Mouse (Mus musculus) hindbrain, embryonic 13.5 days (tissue): ENCODE data around the gene Bola2. TPM values are rescaled to one million over a fixed set of nuclear protein-coding genes. Genes with fewer than 3 reads are reported as not detected.
"Not testable (repeated sequence)": the region's sequence is repeated elsewhere in the genome, so short reads cannot be mapped to it uniquely, and the experiment has no call there.

Experiments used
- ATAC-seq: fragments of 200-750 bp; cut with Nextera tagmentation; 2 replicates; pipeline ENCODE4 v1.8.0; 2017; ENCODE audit warnings: moderate TSS enrichment; ENCODE audit not compliant: low FRiP score
- H3K27ac ChIP-seq: fragments of 300-500 bp; sonication (generic); 2 replicates; pipeline ENCODE4 v1.5.1; 2015; ENCODE audit warnings: inconsistent platforms, mild to moderate bottlenecking, moderate library complexity
- H3K27me3 ChIP-seq: fragments of 300-500 bp; sonication (generic); 2 replicates; pipeline ENCODE4 v1.6.1; 2015; ENCODE audit warnings: mild to moderate bottlenecking, inconsistent platforms
- H3K36me3 ChIP-seq: fragments of 300-500 bp; sonication (generic); 2 replicates; pipeline ENCODE4 v1.6.1; 2015; ENCODE audit warnings: mild to moderate bottlenecking, inconsistent platforms
- H3K4me1 ChIP-seq: fragments of 300-500 bp; sonication (generic); replicated peaks from 2 replicates; pipeline ENCODE4 v1.6.1; 2015; ENCODE audit warnings: inconsistent platforms
- H3K4me2 ChIP-seq: fragments of 300-500 bp; sonication (generic); 2 replicates; pipeline ENCODE4 v1.6.1; 2015; ENCODE audit warnings: inconsistent platforms, mild to moderate bottlenecking, moderate library complexity
- H3K4me3 ChIP-seq: fragments of 300-500 bp; sonication (generic); 2 replicates; pipeline ENCODE4 v1.5.1; 2015; ENCODE audit warnings: mild to moderate bottlenecking, inconsistent platforms
- H3K9ac ChIP-seq: fragments of 300-500 bp; sonication (generic); 2 replicates; pipeline ENCODE4 v1.6.1; 2015; ENCODE audit warnings: mild to moderate bottlenecking, inconsistent platforms
- H3K9me3 ChIP-seq: fragments of 300-500 bp; sonication (generic); 2 replicates; pipeline ENCODE4 v1.6.1; 2016; ENCODE audit warnings: inconsistent platforms
- WGBS: fragments of 180-500 bp; shearing (Covaris S2); methylation state at CpG from one replicate; pipeline ENCODE4 v1.1.7; 2015; 5-methylcytosine and 5-hydroxymethylcytosine counted together
- polyA plus RNA-seq: library from polyadenylated mRNA; unstranded; fragments of >200 nt; fragmentation: Nextera tagmentation; extraction: Ambion mirVana; gene quantifications from 2 replicates; pipeline ENCODE4 v1.2.1, GENCODE M21; 2015

Gene Bola2
- polyA plus RNA-seq, 1 experiment from 2014 or later = 149 TPM

DNA sequence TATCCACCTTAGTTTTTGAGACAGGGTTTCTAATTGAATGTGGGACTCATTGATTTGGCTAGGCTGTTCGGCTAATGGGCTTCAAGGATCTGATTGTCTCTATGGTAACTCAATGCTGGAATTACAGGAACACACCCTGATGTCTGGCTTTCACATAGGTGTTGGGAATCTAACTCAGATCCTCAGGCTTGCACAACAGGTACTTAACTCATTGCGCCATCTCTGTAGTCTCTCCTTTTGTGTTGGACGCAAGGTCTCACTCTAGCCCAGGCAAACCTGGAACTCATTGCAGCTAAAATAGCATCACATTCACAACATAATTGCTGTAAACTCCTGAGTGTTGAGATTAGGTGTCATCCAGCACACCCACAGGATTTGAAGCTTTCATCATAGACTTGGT, 25.0 kb upstream of the Bola2 start:
- ATAC-seq = no peak
- H3K4me1 ChIP-seq = no peaks in the 10 kb centered on the region
- no peak overlapping the region for H3K27ac ChIP-seq
- no peak overlapping the region for H3K9ac ChIP-seq
- WGBS = 97% methylated on average over 3 of the region's 3 CpGs
- no peak overlapping the region for H3K4me2 ChIP-seq
- H3K36me3 ChIP-seq = peaks cover 69% of the 10 kb centered on the region
- H3K27me3 ChIP-seq = no peaks in the 10 kb centered on the region
- no peaks in the 10 kb centered on the region for H3K9me3 ChIP-seq
- H3K4me3 ChIP-seq = no peak overlapping the region

DNA sequence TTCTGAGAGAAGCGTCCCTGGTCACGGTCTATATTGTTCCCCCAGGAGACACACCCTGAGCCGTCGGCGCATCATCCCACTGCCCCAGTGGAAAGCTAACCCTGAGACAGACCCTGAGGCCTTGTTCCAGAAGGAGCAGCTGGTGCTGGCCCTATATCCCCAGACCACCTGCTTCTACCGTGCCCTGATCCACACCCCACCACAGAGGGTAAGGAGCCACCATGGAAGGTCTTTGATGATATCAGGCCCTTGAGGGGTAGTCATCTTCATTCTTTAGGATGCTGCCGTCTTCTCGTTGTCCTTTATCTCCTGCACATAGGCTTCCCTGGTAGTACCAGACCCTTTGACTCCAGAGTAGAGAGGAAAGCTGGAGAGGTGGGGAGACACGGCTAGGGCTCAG, 23.1 kb upstream of the Bola2 start:
- H3K4me1 ChIP-seq = no peaks in the 10 kb centered on the region
- H3K36me3 ChIP-seq = peaks cover 64% of the 10 kb centered on the region
- no peak overlapping the region for H3K4me3 ChIP-seq
- no peaks in the 10 kb centered on the region for H3K27me3 ChIP-seq
- H3K9ac ChIP-seq = no peak overlapping the region
- H3K4me2 ChIP-seq = no peak overlapping the region
- no peak for ATAC-seq
- no peak overlapping the region for H3K27ac ChIP-seq
- WGBS = 95% methylated on average over 9 of the region's 9 CpGs
- H3K9me3 ChIP-seq = no peaks in the 10 kb centered on the region

DNA sequence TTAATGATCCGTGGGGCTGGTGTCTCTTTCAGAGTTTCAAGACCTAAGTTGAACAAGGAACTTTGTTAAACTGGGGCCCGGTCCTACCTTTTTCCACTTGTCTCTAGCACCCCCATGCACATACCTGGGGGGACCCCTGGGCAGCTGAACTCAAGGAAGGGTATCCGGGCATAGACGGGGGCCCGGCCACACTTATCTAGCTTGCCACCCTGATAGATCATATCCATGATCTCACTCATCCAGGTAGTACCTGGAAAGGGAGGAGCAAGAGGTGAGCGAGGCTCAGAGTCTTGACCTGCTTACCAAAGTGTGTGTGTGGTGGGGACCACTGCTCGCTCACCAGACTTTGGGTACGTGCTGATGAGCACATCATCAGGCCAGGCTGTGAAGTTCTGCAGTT, 20.1 kb upstream of the Bola2 start:
- no peaks in the 10 kb centered on the region for H3K27me3 ChIP-seq
- no peak for ATAC-seq
- H3K4me2 ChIP-seq = no peak overlapping the region
- no peaks in the 10 kb centered on the region for H3K9me3 ChIP-seq
- WGBS = 96% methylated on average over 8 of the region's 8 CpGs
- H3K36me3 ChIP-seq = peaks cover 62% of the 10 kb centered on the region
- no peak overlapping the region for H3K4me3 ChIP-seq
- no peak overlapping the region for H3K9ac ChIP-seq
- no peak overlapping the region for H3K27ac ChIP-seq
- no peaks in the 10 kb centered on the region for H3K4me1 ChIP-seq

DNA sequence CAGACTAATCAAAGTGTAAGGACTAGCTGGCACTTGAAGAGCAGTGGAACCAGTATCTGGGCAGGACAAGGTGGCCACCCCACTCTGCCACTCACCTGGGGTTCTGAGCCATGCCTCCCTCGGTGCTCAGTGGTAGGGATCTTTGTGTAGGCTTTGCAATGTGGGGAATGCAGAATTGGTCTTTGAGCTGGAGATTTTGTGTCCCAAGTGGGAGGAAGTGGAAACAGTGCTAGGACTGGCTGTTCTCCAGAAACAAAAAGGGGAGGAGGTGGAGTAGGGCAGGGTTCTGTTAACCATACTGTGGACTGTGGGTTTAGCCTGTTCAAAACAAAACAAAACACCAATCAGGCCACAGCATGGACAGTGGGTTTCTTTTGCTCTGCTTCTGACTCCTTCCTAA, 19.0 kb upstream of the Bola2 start, which contains the start of gene Sult1a1:
Sult1a1 (minus strand) TSS at position 226 of the 400 bp plus-strand sequence.
- Histone ChIP-seq H3K4me3 (no peak within 1 kb of the TSS), H3K36me3 (peaks cover 55% of the 10 kb centered on the region), H3K9me3 (no peaks in the 10 kb centered on the region), H3K27me3 (no peaks in the 10 kb centered on the region), H3K9ac (no peak within 1 kb of the TSS), H3K27ac (no peak within 1 kb of the TSS; the same call in 1 of the 2 replicates), H3K4me2 (no peak within 1 kb of the TSS), H3K4me1 (no peaks in the 10 kb centered on the region)
- ATAC-seq = no peak
- WGBS = 83% methylated on average over 1 of the region's 1 CpGs

DNA sequence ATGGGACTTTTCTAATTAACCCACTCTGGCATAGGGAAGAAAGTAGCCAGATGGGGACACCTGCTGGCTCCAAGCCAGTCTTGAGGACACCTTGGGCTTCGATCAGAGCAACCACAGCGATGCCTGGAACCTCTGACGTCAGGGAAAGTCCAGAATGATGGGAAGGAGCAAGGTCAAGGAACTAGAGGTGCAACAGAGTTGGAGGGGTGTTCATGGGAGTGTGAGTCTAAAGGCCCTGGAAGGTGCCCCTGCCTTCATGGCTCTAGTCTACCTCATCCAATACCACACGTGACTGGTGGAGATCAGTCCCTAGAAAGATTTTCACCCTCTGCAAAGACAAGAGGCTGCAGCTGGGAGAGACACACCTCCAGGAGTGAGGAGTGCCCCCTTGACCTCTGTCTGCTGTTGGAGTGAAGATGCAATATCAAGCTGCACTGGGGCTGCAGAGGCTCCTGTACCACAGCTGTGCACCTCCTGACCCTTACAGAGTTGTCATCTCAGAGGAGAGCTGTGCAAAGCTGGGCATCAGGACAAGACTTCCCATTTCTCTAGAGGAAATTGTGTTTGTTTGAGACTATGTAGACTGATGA, 18.5 kb upstream of the Bola2 start:
- no peak overlapping the region for H3K27ac ChIP-seq
- 83% methylated on average over 4 of the region's 4 CpGs for WGBS
- H3K4me1 ChIP-seq = no peaks in the 10 kb centered on the region
- no peak overlapping the region for H3K4me2 ChIP-seq
- no peak overlapping the region for H3K9ac ChIP-seq
- no peaks in the 10 kb centered on the region for H3K9me3 ChIP-seq
- no peak for ATAC-seq
- no peak overlapping the region for H3K4me3 ChIP-seq
- H3K36me3 ChIP-seq = peaks cover 50% of the 10 kb centered on the region
- H3K27me3 ChIP-seq = no peaks in the 10 kb centered on the region

DNA sequence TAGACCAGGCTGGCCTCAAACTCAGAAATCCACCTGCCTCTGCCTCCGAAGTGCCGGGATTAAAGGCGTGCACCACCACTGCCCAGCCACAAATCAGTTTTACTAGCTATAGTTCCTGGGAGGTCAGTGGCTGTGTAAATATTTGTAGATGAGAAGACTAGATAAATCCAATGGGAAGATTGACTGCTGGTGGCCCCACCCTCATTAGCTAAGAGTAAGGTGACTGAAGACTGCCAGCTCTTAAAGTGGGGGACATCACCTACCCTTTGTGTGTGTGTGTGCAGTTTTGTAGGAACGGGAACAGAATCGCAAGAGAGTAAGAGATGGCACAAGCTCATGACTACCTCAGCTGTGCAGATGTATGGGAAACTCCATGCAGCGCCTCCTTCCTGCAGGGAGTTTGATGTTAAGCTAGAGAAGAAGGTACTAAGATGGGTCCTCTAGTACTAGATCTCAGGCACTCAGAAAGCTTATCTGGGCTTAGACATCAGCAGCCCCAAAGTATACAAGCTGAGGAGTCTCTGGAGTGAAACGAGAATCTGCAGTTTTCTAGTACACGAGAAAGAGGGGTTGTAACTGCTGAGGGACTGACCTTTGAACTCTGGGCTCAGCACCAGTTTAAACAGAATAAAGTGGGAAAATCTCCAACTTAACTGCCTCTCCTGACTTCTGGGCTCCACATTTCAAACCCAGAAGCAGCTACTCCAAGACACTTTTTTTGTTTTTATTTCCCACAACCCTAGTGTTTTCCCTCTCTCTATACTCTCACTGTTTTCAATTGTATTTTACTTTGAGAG, 16.5 kb upstream of the Bola2 start:
- Histone ChIP-seq H3K9ac (no peak overlapping the region), H3K27me3 (no peaks in the 10 kb centered on the region), H3K27ac (no peak overlapping the region), H3K36me3 (peaks cover 31% of the 10 kb centered on the region), H3K4me3 (no peak overlapping the region), H3K4me1 (no peaks in the 10 kb centered on the region), H3K4me2 (no peak overlapping the region), H3K9me3 (no peaks in the 10 kb centered on the region)
- ATAC-seq = no peak
- 86% methylated on average over 8 of the region's 8 CpGs for WGBS

DNA sequence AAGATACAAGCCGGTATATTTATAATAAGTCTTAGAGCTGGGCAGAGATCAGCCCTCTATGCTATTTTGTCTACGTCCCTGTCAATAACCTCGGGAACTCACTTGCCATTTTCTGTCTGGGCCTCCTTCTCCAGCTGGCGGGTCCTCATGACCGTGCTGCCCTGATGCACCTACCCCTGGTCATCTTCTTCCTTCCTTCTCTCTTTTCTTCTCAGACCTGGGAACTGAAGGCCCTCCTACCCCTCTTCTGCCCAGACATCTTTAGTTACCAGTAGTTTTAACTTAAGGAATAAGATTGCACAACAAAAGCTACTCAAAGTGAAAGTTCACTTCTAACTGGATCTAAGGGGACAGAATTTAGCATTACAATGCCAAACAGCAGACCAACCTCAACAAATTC, 15.5 kb upstream of the Bola2 start:
- Histone ChIP-seq H3K27me3 (no peaks in the 10 kb centered on the region), H3K27ac (no peak overlapping the region), H3K4me3 (no peak overlapping the region), H3K9ac (no peak overlapping the region), H3K36me3 (peaks cover 24% of the 10 kb centered on the region; the same call in 1 of the 2 replicates), H3K4me1 (no peaks in the 10 kb centered on the region), H3K4me2 (no peak overlapping the region), H3K9me3 (no peaks in the 10 kb centered on the region)
- 93% methylated on average over 5 of the region's 5 CpGs for WGBS
- ATAC-seq = no peak

DNA sequence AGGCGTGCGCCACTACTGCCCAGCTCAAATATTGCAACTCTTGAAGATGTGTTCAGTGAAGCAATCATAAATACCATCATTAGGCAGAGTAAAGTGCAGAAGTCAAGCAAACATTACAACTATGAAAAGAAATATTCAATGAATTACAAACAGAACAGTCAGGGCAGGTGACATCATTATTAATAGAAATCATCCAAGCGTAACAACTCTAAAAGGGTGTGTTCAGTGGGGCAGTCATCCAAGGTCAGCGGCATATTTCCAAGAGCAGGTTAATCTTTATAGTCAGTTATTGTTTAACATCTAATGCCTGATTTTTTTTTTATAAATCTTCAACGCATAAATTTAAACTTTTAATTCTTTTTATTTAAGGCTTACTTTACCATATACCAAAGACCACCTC, 14.0 kb upstream of the Bola2 start:
- Histone ChIP-seq H3K36me3 (peaks cover 15% of the 10 kb centered on the region; the same call in 1 of the 2 replicates), H3K9me3 (no peaks in the 10 kb centered on the region), H3K4me3 (no peak overlapping the region), H3K27ac (no peak overlapping the region), H3K4me2 (no peak overlapping the region), H3K27me3 (no peaks in the 10 kb centered on the region), H3K9ac (no peak overlapping the region), H3K4me1 (no peaks in the 10 kb centered on the region)
- WGBS = 94% methylated on average over 5 of the region's 5 CpGs
- ATAC-seq = no peak

DNA sequence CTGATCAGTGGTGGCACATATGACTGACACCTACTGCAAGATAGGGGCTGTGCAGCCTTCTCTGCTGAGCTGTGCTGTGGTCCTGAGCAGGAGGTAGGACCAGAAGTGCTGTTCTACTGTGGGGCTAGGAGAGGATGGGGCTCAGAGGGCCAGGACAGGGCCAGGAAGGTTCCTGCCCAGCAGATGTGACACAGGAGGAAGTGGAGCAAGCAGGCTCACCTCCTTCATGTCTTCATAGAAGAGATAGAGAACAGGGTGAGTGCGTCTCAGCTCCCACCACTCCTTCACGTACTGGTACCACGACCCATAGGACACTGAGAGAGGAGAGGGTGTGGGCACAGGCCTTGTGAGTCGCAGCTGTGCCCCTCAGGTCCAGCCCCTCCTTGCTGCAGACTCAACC, 7.0 kb upstream of the Bola2 start:
- H3K9ac ChIP-seq, H3K4me3 ChIP-seq, H3K4me1 ChIP-seq, H3K27me3 ChIP-seq, ATAC-seq, H3K27ac ChIP-seq, H3K4me2 ChIP-seq, H3K9me3 ChIP-seq: not testable (repeated sequence)
- WGBS = 82% methylated on average over 4 of the region's 4 CpGs
- H3K36me3 ChIP-seq = peaks cover 31% of the 10 kb centered on the region

DNA sequence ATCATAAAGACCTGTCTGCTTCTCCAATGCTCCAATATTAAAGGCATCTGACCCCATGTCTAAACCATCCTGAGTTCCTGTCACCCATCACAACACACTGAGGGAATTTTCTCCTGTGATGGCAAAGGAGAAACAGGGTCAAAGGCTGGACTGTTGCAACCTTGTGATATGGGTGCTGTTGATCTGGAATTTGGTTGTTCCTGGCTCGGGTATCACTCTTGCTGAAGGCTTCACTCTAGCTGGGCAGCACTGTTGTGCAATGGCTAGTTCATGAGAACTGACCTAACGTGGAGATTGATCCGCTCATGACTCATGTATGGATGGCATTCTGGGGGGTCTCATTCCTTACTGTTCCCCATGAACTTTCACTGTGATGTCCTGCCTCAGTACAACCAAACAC, 6.2 kb upstream of the Bola2 start:
- Histone ChIP-seq H3K27ac (no peak overlapping the region), H3K9ac (no peak overlapping the region), H3K4me2 (no peak overlapping the region), H3K4me3 (no peak overlapping the region), H3K9me3 (no peaks in the 10 kb centered on the region), H3K4me1 (peaks cover 18% of the 10 kb centered on the region), H3K27me3 (no peaks in the 10 kb centered on the region), H3K36me3 (peaks cover 31% of the 10 kb centered on the region)
- no peak for ATAC-seq
- 88% methylated on average over 3 of the region's 3 CpGs for WGBS

DNA sequence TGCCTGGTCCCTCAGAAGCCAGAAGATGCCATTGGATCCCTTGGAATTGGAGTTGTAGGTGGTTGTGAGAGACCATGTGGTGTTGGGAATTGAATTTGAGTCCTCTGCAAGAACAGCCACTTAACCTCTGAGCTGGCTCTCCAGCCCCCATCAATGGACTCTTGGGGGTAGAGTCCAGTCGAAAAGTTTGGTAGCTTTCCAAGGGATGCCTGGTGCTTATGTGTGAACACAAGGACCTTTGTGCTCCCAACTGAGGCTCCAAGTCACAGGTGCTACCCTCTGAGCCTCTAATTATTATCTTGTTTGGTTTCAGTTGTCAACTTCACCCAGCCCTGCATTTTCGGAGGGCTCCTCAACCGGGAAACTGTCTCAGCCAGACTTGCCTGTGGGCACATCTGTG, 4.5 kb upstream of the Bola2 start:
- Histone ChIP-seq H3K27me3 (no peaks in the 10 kb centered on the region), H3K4me3 (no peak overlapping the region), H3K36me3 (peaks cover 31% of the 10 kb centered on the region), H3K9ac (no peak overlapping the region), H3K4me2 (no peak overlapping the region), H3K9me3 (no peaks in the 10 kb centered on the region), H3K4me1 (peaks cover 26% of the 10 kb centered on the region), H3K27ac (no peak overlapping the region)
- 83% methylated on average over 3 of the region's 3 CpGs for WGBS
- no peak for ATAC-seq

DNA sequence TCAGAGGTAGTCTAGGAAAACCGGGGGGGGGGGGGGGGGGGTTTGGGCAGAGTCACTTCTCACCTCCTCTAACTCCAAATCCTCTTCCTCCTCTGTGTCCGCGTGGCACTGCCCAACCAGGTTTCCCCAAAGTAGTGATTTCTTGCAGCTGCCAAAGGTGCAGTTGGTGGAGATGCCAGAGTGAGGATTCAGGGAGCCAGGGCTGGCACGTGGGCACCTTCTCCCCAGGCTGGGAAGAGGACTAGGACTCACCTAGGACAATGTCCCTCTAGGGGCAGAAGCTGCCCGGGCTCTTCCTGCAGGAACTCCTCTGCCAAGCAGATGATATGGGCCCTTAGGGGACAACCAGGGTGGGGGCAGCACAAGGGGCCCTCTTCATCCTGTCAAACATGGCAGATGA, 3.5 kb upstream of the Bola2 start:
- Histone ChIP-seq H3K4me1 (peaks cover 31% of the 10 kb centered on the region), H3K9ac (no peak overlapping the region), H3K27ac (no peak overlapping the region), H3K9me3 (no peaks in the 10 kb centered on the region), H3K27me3 (no peaks in the 10 kb centered on the region), H3K4me2 (no peak overlapping the region), H3K36me3 (peaks cover 31% of the 10 kb centered on the region), H3K4me3 (no peak overlapping the region)
- ATAC-seq = no peak
- WGBS = 81% methylated on average over 5 of the region's 5 CpGs

DNA sequence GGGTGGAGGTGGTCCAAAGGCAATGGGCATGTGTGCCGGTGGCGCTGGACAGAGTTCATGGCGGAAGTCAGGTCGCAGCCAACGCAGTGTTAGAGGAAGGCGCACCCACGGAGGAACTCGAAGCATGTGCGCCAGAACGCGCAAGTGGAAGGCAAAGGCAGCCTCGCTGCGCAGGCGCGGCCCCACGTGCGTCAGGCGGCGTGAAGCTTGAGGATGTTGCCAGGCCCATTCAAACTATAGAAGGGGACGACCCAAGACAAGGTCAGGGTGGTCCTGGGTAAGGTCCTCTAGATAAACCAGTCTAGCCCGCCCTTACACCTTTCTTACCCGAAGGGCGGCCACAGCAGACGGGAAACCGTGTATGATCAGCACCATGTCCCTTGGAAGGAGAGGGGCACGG, 2.8 kb upstream of the Bola2 start:
- Histone ChIP-seq H3K4me2 (no peak overlapping the region), H3K4me1 (peaks cover 38% of the 10 kb centered on the region), H3K9ac (no peak overlapping the region; the same call in 1 of the 2 replicates), H3K27ac (no peak overlapping the region), H3K27me3 (no peaks in the 10 kb centered on the region), H3K36me3 (peaks cover 32% of the 10 kb centered on the region), H3K4me3 (no peak overlapping the region), H3K9me3 (no peaks in the 10 kb centered on the region)
- WGBS = 97% methylated on average over 26 of the region's 26 CpGs
- no peak for ATAC-seq
